Mouse (Mus musculus): Measurements from ENCODE around the gene Glce. TPM values are rescaled to one million over a fixed set of nuclear protein-coding genes. Genes with fewer than 3 reads are reported as not detected.

The Glce gene
- polyA plus RNA-seq, 1 experiment from 2014 or later = 15.8 TPM

DNA sequence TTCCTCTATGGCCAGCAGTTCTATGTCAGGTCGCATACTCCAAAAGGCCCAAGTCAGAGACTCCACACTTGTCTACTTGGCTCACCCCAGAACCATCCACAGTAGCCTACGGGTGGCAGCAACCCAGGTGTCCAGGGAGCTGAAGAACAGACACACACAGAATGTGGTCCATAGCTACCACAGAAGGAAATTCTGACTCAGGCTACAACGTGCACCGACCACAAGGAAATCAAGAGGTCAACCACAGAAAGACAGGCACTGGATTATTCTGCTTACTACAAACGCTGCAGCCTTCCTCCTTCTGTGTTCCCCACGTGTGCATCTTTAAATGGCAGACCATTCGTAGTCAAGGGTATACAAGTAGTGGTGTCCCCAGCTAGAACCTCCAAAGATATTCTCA is 102.2 kb downstream of the Glce start:
- WGBS = 82% methylated on average over 7 of the region's 7 CpGs
- DNase-seq (ENCODE audit: low spot score) = no peak
- H3K4me3 ChIP-seq = no peak overlapping the region
- H3K27me3 ChIP-seq (ENCODE audit: low read depth, poor library complexity, severe bottlenecking) = peaks cover 17% of the 10 kb centered on the region
- no peaks in the 10 kb centered on the region for H3K9me3 ChIP-seq (replicated peaks)
- H3K36me3 ChIP-seq = no peaks in the 10 kb centered on the region
- H3K4me1 ChIP-seq = no peaks in the 10 kb centered on the region
- H3K27ac ChIP-seq (replicated peaks) = no peak overlapping the region

DNA sequence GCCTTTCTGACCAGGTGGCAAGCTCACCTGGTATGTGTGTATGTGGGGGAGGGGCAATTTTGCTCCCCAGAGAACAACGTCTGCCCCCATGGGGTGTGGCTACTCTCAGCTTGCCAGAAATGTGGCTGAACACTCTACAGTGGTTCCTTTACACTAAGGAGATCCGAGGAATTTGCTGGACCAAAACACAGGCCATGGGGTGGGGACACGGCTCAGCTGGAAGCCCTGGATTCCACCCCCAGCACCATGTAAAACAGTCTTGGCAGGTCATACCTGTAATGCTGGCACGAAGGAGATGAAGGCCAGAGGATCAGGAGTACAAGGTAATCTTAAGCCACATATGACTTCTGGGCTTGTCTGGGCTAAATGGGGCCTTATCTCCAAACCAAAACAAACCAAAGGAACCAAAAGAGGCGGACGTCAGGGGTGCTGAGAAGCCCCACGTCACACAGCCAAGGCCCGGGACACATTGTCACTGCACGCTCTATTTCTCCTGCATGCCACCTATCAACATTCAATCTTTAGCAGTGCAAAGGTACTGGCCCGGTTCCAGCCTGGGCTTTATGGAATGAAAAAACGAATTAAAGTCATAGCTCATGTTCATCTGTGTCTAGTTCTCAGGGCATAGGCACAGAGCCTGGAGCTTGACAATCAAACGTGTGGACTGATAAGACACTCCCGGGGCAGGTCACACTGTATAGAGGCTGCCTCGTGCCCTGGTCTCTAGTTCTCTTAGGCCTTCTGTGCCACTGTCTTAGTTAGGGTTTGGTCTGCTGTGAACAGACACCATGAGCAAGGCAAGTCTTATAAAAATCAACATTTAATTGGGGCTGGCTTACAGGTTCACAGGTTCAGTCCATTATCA is 104.0 kb downstream of the Glce start:
- Histone ChIP-seq H3K4me3 (no peak overlapping the region), H3K4me1 (no peaks in the 10 kb centered on the region), H3K27me3 (ENCODE audit: low read depth, poor library complexity, severe bottlenecking) (0 out of 2 replicates have a peak, but pooled peaks cover 3% of the 10 kb centered on the region), H3K9me3 (replicated peaks) (no peaks in the 10 kb centered on the region), H3K36me3 (no peaks in the 10 kb centered on the region), H3K27ac (replicated peaks) (no peak overlapping the region)
- no peak for DNase-seq (ENCODE audit: low spot score)
- 87% methylated on average over 14 of the region's 14 CpGs for WGBS

DNA sequence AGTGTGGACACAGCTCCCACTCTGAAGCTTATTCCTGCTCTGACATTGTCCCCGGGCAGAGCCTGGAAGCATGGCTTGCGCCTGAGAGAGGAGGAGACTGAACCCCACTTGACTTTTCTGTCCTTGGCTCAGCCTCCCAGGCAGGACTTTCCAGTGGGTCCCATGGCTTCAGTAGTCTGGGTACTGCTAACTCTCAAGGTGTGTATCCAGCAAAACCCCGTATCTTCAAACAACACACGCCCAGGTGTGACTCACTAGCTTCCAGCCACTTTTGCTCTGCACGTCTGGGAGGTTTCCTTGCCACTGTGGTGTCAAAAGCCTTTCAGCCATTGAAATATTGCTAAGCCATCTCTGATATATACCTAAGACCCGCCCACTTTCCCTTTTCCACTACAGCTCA is 105.1 kb downstream of the Glce start:
- Histone ChIP-seq H3K27me3 (ENCODE audit: low read depth, poor library complexity, severe bottlenecking) (no peaks in the 10 kb centered on the region), H3K4me1 (no peaks in the 10 kb centered on the region), H3K9me3 (replicated peaks) (no peaks in the 10 kb centered on the region), H3K4me3 (no peak overlapping the region), H3K36me3 (no peaks in the 10 kb centered on the region), H3K27ac (replicated peaks) (no peak overlapping the region)
- 83% methylated on average over 6 of the region's 6 CpGs for WGBS
- DNase-seq (ENCODE audit: low spot score) = no peak

DNA sequence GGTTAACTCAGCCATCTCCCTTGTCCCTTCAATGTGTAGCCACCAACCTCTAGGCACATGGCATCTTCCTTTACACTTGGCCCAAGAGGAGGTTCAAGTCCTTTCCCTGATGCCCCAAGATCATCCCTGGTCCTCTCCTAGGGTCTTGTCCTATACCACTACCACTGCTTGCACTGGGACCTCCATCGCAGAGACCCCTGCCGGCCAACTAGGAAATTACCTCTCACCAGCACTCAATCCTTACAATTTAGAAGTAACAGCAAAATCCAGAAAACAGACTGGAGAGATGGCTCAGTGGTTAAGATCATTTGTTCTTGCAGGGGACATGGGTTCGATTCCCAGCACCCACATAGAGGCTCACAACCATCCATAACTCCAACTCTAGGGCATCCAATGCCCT is 107.0 kb downstream of the Glce start:
- H3K36me3 ChIP-seq = no peaks in the 10 kb centered on the region
- no peaks in the 10 kb centered on the region for H3K27me3 ChIP-seq (ENCODE audit: low read depth, poor library complexity, severe bottlenecking)
- 60% methylated on average over 3 of the region's 3 CpGs for WGBS
- no peaks in the 10 kb centered on the region for H3K9me3 ChIP-seq (replicated peaks)
- H3K4me3 ChIP-seq = no peak overlapping the region
- H3K27ac ChIP-seq (replicated peaks) = no peak overlapping the region
- no peak for DNase-seq (ENCODE audit: low spot score)
- H3K4me1 ChIP-seq = no peaks in the 10 kb centered on the region

DNA sequence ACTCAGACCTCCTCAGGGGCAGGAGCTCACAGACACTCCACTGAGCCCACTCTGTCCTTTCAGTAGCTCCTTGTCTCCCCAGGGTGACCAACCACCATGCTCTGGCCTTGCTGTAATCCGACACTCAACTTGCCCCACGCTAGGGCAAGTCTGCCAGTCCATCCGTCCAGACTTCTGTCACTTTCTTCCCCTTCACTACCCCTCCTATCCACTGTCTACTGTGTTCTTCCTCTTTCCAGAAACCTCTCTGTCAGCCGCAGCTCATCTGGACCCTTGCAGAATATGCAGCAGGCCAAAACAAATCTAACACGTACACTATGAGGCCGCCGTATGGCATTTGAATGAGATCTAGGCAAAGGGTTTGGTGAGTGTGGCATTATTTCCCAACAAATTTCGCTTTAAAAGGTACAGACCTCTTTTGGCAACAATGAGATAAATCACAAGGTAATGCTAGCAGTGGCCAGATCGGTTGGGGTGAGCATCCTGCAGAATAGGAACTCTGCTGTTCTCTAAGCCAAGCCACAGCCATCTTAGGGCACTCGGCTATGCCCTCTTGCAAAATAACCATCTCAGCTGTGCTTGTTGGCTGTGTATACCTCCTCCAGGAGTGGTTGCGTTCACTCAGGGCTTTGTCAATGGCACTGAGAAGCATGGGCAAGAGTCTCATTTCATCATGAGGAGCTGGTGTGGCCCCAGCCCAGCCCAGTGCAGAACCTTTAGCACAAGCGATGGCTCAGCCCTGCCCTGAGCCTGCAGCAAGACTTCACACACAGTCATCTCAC is 108.9 kb downstream of the Glce start:
- H3K36me3 ChIP-seq = no peaks in the 10 kb centered on the region
- 73% methylated on average over 12 of the region's 12 CpGs for WGBS
- no peaks in the 10 kb centered on the region for H3K9me3 ChIP-seq (replicated peaks)
- no peaks in the 10 kb centered on the region for H3K4me1 ChIP-seq
- no peak overlapping the region for H3K27ac ChIP-seq (replicated peaks)
- H3K27me3 ChIP-seq (ENCODE audit: low read depth, poor library complexity, severe bottlenecking) = no peaks in the 10 kb centered on the region
- no peak for DNase-seq (ENCODE audit: low spot score)
- no peak overlapping the region for H3K4me3 ChIP-seq

DNA sequence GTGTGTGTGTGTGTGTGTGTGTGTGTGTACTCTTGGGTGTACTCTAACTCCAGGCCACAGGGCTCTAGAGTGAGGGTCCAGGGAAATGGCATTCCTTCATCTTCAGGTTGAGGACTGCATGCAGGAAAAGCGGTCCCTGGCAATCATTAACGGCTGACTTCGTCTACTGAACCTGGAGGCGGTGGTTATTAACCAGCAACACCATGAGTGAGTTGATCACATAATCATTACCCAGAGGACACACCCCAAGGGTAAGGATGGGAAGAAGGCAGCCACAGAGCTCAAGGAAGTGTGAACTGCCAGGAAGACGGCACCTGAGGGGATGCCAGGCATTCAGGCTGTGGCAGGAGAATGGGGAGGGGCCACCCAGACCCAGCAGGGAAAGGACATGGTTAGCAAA is 114.1 kb downstream of the Glce start:
- H3K36me3 ChIP-seq = no peaks in the 10 kb centered on the region
- H3K9me3 ChIP-seq (replicated peaks) = no peaks in the 10 kb centered on the region
- WGBS = 85% methylated on average over 5 of the region's 5 CpGs

More for the DNA sequence above, 114.1 kb downstream of the Glce start:
- Histone ChIP-seq H3K4me3 (no peak overlapping the region), H3K27me3 (ENCODE audit: low read depth, poor library complexity, severe bottlenecking) (0 out of 2 replicates have a peak, but pooled peaks cover 7% of the 10 kb centered on the region), H3K27ac (replicated peaks) (no peak overlapping the region), H3K4me1 (peaks cover 16% of the 10 kb centered on the region)
- no peak for DNase-seq (ENCODE audit: low spot score)

Small RNA genes within 50 kb of the gene (microRNA-seq; reads per million reads assigned to microRNA genes)
- gene Mir5133 = 1.5 reads per million

Other genes starting within 250 kb of the Glce start
- gene Rplp1, start 208.1 kb downstream of the Glce start, polyA plus RNA-seq (2016; fragmentation: Nextera tagmentation; extraction: Ambion mirVana) = 965 and 1,195 TPM in 2 replicates
- 121 and 123 TPM in 2 replicates for gene Kif23, start 175.9 kb downstream of the Glce start, polyA plus RNA-seq (2016; fragmentation: Nextera tagmentation; extraction: Ambion mirVana)
- gene Paqr5, start 95.8 kb downstream of the Glce start, polyA plus RNA-seq (2016; fragmentation: Nextera tagmentation; extraction: Ambion mirVana) = 0.90 and 1.0 TPM in 2 replicates
- not detected in 2 replicates for gene Spesp1, start 159.6 kb upstream of the Glce start, polyA plus RNA-seq (2016; fragmentation: Nextera tagmentation; extraction: Ambion mirVana)
- 237 and 298 TPM in 2 replicates for gene Anp32a, start 218.6 kb upstream of the Glce start, polyA plus RNA-seq (2016; fragmentation: Nextera tagmentation; extraction: Ambion mirVana)